Mouse (Mus musculus): ENCODE measurements around the gene Xndc1. TPM values are rescaled to one million over a fixed set of nuclear protein-coding genes. Genes with fewer than 3 reads are reported as not detected.
"Not testable (repeated sequence)": the region's sequence is repeated elsewhere in the genome, so short reads cannot be mapped to it uniquely, and the experiment has no call there.

Xndc1 gene
- polyA plus RNA-seq, 1 experiment, result 6.1 TPM

DNA sequence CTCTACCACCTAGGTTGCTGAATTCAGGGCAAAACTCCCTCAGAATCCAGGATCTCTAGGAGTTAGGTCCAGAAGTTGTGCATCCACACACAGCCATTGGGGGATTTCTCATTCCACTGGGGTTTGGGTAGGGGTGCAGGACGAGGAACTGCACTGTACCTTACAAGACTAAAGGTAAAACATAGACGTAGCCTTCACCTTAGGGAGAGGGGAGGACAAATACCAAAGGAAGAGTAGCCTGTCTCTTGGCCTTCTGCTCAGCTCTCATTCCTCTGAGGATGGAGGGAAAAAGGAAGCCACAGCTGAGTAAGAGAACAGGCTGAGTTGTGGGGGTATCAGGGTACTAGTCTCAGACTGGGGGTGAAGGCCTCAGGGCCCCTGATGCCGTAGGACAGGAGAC, 46.7 kb upstream of the Xndc1 start, which contains the start of gene Il18bp:
Il18bp (minus strand) TSS at position 101 of the 400 bp plus-strand sequence.
- Histone ChIP-seq H3K79me2 (ENCODE audit: control insufficient read depth, insufficient read depth) (no peaks in the 10 kb centered on the region), H3K36me3 (ENCODE audit: control insufficient read depth, insufficient read depth) (peaks cover 29% of the 10 kb centered on the region), H3ac (ENCODE audit: control insufficient read depth, insufficient read length) (no peak within 1 kb of the TSS), H3K4me3 (no peak within 1 kb of the TSS), H3K4me2 (ENCODE audit: low read depth) (no peak within 1 kb of the TSS), H3K27me3 (ENCODE audit: control insufficient read depth, insufficient read depth, insufficient read length) (no peaks in the 10 kb centered on the region)
- TF ChIP-seq E2F4 (IDR thresholded peaks at IDR 0.05; ENCODE audit: insufficient read depth) (no peak), TCF12 (IDR thresholded peaks at IDR 0.05; ENCODE audit: insufficient read depth, poor library complexity, severe bottlenecking) (no peak), REST (IDR thresholded peaks at IDR 0.05; ENCODE audit: insufficient read depth, insufficient read length) (no peak), CEBPB (IDR thresholded peaks at IDR 0.05; ENCODE audit: insufficient read depth, poor library complexity, severe bottlenecking) (no peak), SRF (IDR thresholded peaks at IDR 0.05; ENCODE audit: control insufficient read depth, insufficient read length, low read depth) (no peak), USF1 (IDR thresholded peaks at IDR 0.05; ENCODE audit: low read depth) (no peak), POLR2AphosphoS2 (IDR thresholded peaks at IDR 0.05; ENCODE audit: insufficient read length, low read depth) (no peak), MAX (IDR thresholded peaks at IDR 0.05; ENCODE audit: low read depth) (no peak), MYOG (IDR thresholded peaks at IDR 0.05; ENCODE audit: control insufficient read depth in 1 of 3, insufficient read depth in 1 of 3, insufficient read length in 2 of 3, low read depth in 2 of 3) (no peak), POLR2A (IDR thresholded peaks at IDR 0.05; ENCODE audit: insufficient read length, low read depth) (no peak)

DNA sequence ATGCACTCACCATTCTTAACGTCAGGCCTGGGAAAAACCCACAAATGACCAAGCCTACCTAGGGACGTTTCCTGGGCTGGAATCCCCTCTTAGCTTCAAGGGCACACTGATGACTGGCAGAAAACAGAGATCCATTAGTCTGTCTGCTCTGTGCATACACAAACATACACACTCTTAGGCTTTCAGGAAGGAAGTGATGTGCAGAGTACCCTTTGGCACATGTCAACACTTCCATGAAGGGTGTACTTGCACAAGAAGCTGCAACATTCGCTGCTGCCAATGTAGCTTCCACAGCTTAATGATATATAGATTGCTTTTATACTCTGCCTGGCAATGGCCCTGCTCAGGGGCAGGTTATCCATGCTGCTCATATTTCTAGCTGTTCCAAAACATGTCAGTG, 45.9 kb upstream of the Xndc1 start:
- Histone ChIP-seq H3K36me3 (ENCODE audit: control insufficient read depth, insufficient read depth) (peaks cover 31% of the 10 kb centered on the region), H3K79me2 (ENCODE audit: control insufficient read depth, insufficient read depth) (no peaks in the 10 kb centered on the region)

DNA sequence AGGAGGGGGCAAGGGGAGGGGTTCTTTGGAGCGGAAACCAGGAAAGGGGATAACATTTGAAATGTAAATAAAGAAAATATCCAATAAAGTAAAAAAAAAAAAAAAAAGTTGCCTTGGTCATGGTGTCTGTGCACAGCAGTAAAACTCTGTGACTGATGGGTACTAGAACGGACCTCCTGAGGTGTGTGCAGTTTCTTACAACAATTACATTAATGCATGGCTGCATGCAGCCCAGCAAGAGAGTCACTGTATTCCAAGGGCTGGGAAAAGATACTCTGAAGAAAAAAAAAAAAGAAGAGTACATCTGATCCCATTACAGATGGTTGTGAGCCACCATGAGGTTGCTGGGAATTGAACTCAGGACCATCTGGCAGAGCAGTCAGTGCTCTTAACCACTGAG, 44.4 kb upstream of the Xndc1 start:
- H3K27me3 ChIP-seq (ENCODE audit: control insufficient read depth, insufficient read depth, insufficient read length); H3K79me2 ChIP-seq (ENCODE audit: control insufficient read depth, insufficient read depth); H3K4me3 ChIP-seq; H3ac ChIP-seq (ENCODE audit: control insufficient read depth, insufficient read length); H3K4me2 ChIP-seq (ENCODE audit: low read depth): not testable (repeated sequence)
- H3K36me3 ChIP-seq (ENCODE audit: control insufficient read depth, insufficient read depth), result peaks cover 31% of the 10 kb centered on the region

More for the DNA sequence above, 45.9 kb upstream of the Xndc1 start:
- no peaks in the 10 kb centered on the region for H3K27me3 ChIP-seq (ENCODE audit: control insufficient read depth, insufficient read depth, insufficient read length)
- no peak for TF ChIP-seq SRF (IDR thresholded peaks at IDR 0.05; ENCODE audit: control insufficient read depth, insufficient read length, low read depth)
- no peak for TF ChIP-seq CEBPB (IDR thresholded peaks at IDR 0.05; ENCODE audit: insufficient read depth, poor library complexity, severe bottlenecking)
- no peak for TF ChIP-seq MYOD1 (IDR thresholded peaks at IDR 0.05; ENCODE audit: control insufficient read depth in 1 of 3, insufficient read length in 2 of 3, low read depth in 2 of 3)
- no peak for TF ChIP-seq MYOG (IDR thresholded peaks at IDR 0.05; ENCODE audit: control insufficient read depth in 1 of 3, insufficient read depth in 1 of 3, insufficient read length in 2 of 3, low read depth in 2 of 3)
- TF ChIP-seq POLR2A (IDR thresholded peaks at IDR 0.05; ENCODE audit: insufficient read length, low read depth), result no peak
- TF ChIP-seq POLR2AphosphoS2 (IDR thresholded peaks at IDR 0.05; ENCODE audit: insufficient read length, low read depth), result no peak
- no peak for TF ChIP-seq E2F4 (IDR thresholded peaks at IDR 0.05; ENCODE audit: insufficient read depth)
- no peak for TF ChIP-seq MAX (IDR thresholded peaks at IDR 0.05; ENCODE audit: low read depth)
- no peak for TF ChIP-seq TCF12 (IDR thresholded peaks at IDR 0.05; ENCODE audit: insufficient read depth, poor library complexity, severe bottlenecking)
- TF ChIP-seq TCF3 (IDR thresholded peaks at IDR 0.05; ENCODE audit: insufficient read length, low read depth), result no peak
- TF ChIP-seq REST (IDR thresholded peaks at IDR 0.05; ENCODE audit: insufficient read depth, insufficient read length), result no peak
- no peak for TF ChIP-seq USF1 (IDR thresholded peaks at IDR 0.05; ENCODE audit: low read depth)
- no peak overlapping the region for H3ac ChIP-seq (ENCODE audit: control insufficient read depth, insufficient read length)
- no peak overlapping the region for H3K4me2 ChIP-seq (ENCODE audit: low read depth)
- H3K4me3 ChIP-seq, result no peak overlapping the region

DNA sequence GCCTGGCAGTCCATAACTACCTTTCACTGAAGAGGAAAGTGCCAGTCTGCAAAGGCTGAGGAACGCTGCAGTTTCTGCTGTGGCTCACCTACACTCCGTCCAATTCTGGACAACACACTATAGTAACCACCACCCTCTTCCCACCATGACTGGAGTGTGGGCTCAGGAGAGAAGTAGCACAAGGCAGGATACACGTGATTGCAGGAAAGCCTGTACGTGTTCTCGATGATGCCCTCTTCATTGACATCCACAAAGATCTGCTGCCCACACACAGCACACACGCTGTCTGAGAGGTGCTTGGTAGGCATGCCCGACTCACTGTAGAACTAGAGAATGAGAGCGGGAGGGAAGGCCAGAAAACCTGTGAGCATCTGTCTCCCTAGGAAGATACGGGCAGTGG, 41.5 kb upstream of the Xndc1 start:
- no peak overlapping the region for H3K4me2 ChIP-seq (ENCODE audit: low read depth)
- no peak overlapping the region for H3ac ChIP-seq (ENCODE audit: control insufficient read depth, insufficient read length)
- TF ChIP-seq MAX (IDR thresholded peaks at IDR 0.05; ENCODE audit: low read depth), result no peak
- TF ChIP-seq REST (IDR thresholded peaks at IDR 0.05; ENCODE audit: insufficient read depth, insufficient read length), result no peak
- H3K4me3 ChIP-seq, result no peak overlapping the region
- no peaks in the 10 kb centered on the region for H3K79me2 ChIP-seq (ENCODE audit: control insufficient read depth, insufficient read depth)
- no peaks in the 10 kb centered on the region for H3K27me3 ChIP-seq (ENCODE audit: control insufficient read depth, insufficient read depth, insufficient read length)
- H3K36me3 ChIP-seq (ENCODE audit: control insufficient read depth, insufficient read depth), result peaks cover 24% of the 10 kb centered on the region

DNA sequence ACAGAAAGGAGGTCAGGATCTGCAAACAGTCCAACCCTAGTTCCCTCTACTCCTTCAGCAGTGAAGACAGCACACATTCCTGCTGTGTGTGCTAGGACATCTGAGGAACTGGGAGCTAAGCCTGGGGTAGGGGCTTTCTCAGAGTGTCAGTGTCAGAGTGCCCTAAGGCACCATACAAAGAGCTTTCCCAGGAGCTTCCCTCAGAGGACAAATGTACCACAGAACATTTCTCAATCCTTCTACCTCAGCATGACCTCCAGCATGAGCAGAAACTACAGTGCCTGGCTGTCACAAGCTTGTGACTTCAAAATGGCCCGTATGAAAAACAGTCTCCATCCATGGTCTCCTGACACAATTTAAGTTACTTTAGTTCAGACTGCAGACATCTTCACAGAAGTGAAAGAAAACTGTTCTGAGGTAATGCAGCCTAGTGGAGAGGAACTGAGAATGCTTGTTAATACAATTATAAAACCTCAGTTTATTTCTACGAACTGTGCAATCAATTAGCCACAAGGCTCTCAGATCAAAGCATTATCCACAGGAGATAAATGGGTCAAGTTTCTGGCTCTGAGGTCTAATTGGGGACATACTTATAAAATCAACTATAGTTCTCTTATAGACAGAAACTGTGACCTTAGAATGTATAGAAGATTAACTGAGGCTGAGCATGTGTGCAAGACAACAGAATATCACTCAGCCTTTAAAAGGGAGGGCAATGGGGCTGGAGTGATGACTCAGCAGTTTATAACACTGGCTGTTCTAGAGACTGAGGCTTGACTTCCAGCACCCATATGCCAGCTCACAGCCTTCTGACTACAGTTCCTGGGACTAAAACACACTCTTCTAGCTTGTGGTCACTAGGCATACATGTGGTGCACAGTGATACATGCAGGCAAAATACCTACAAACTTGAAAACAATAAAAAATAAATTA, 39.9 kb upstream of the Xndc1 start:
- no peaks in the 10 kb centered on the region for H3K79me2 ChIP-seq (ENCODE audit: control insufficient read depth, insufficient read depth)
- H3K36me3 ChIP-seq (ENCODE audit: control insufficient read depth, insufficient read depth), result peaks cover 24% of the 10 kb centered on the region
- no peak overlapping the region for H3K4me3 ChIP-seq
- H3K27me3 ChIP-seq (ENCODE audit: control insufficient read depth, insufficient read depth, insufficient read length), result no peaks in the 10 kb centered on the region
- no peak for TF ChIP-seq POLR2A (IDR thresholded peaks at IDR 0.05; ENCODE audit: insufficient read length, low read depth)
- TF ChIP-seq TCF12 (IDR thresholded peaks at IDR 0.05; ENCODE audit: insufficient read depth, poor library complexity, severe bottlenecking), result no peak
- TF ChIP-seq POLR2AphosphoS2 (IDR thresholded peaks at IDR 0.05; ENCODE audit: insufficient read length, low read depth), result no peak
- TF ChIP-seq CEBPB (IDR thresholded peaks at IDR 0.05; ENCODE audit: insufficient read depth, poor library complexity, severe bottlenecking), result no peak
- no peak for TF ChIP-seq TCF3 (IDR thresholded peaks at IDR 0.05; ENCODE audit: insufficient read length, low read depth)
- no peak for TF ChIP-seq E2F4 (IDR thresholded peaks at IDR 0.05; ENCODE audit: insufficient read depth)
- TF ChIP-seq USF1 (IDR thresholded peaks at IDR 0.05; ENCODE audit: low read depth), result no peak
- TF ChIP-seq MYOD1 (IDR thresholded peaks at IDR 0.05; ENCODE audit: control insufficient read depth in 1 of 3, insufficient read length in 2 of 3, low read depth in 2 of 3), result no peak
- no peak for TF ChIP-seq SRF (IDR thresholded peaks at IDR 0.05; ENCODE audit: control insufficient read depth, insufficient read length, low read depth)
- no peak for TF ChIP-seq MAX (IDR thresholded peaks at IDR 0.05; ENCODE audit: low read depth)
- TF ChIP-seq REST (IDR thresholded peaks at IDR 0.05; ENCODE audit: insufficient read depth, insufficient read length), result no peak
- no peak for TF ChIP-seq MYOG (IDR thresholded peaks at IDR 0.05; ENCODE audit: control insufficient read depth in 1 of 3, insufficient read depth in 1 of 3, insufficient read length in 2 of 3, low read depth in 2 of 3)
- H3K4me2 ChIP-seq (ENCODE audit: low read depth), result no peak overlapping the region
- no peak overlapping the region for H3ac ChIP-seq (ENCODE audit: control insufficient read depth, insufficient read length)
